Mouse (Mus musculus) brain, adult 2 months (tissue): ENCODE measurements at regions not wholly inside any gene's neighbourhood (a gene's known extent, or its start where the extent isn't known, plus 50 kb on each side); places are given as distances from the start of the nearest gene placed in this dataset.

ENCODE experiments used
- DNase-seq: peaks from one replicate; pipeline ENCODE4 v3.0.0; 2011; ENCODE audit warnings: low read depth, low spot score

- peak; percentile 55 for DNase-seq
Measured at GRCm38 (mm10) chr13:106738011-106738410, 198.7 kb downstream of the Ipo11 start.

DNA sequence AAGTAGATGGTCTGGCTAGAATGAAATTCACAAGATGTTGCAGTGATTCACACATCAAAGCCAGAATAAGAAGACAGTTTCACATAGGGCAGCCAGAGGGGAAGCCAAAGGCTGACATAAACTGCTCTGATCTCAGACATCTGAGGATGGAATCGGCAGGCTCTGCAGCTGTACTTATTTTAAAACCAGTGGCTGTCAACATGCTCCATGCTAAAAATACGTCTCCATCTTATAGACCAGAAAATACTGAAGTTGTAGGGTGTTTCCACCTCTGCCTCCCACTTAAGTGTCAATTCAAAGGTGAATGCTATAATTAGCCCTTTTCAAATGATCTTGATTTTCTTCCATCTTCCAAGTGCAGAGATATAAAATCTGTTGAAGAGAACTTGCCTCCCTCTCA is 202.4 kb downstream of the Ipo11 start:
- peak; percentile 74 for DNase-seq

DNA sequence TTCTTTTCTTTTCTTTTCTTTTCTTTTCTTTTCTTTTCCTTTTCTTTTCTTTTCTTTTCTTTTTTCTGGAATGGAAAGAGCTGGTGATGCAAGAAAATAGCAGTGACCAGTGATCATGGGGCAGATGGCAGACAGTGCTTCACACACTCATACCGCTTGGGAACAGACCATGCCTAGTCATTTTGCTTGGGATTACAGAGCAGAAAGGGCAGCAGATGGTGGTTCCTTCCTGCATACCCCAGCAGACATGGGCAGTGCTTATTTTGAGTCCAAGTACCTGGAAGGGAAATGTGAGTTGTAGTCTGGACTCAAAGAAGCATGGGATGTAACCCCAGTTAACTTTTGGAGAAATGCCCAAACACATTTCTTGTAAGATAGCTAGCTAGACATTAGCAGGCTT is 203.9 kb downstream of the Ipo11 start:
- peak; percentile 27 for DNase-seq

GRCm38 (mm10) chr13:106723315-106723714 is 213.4 kb downstream of the Ipo11 start:
- DNase-seq: peak; percentile 82

GRCm38 (mm10) chr13:106721167-106721566 is 215.6 kb downstream of the Ipo11 start:
- no peak for DNase-seq

DNA sequence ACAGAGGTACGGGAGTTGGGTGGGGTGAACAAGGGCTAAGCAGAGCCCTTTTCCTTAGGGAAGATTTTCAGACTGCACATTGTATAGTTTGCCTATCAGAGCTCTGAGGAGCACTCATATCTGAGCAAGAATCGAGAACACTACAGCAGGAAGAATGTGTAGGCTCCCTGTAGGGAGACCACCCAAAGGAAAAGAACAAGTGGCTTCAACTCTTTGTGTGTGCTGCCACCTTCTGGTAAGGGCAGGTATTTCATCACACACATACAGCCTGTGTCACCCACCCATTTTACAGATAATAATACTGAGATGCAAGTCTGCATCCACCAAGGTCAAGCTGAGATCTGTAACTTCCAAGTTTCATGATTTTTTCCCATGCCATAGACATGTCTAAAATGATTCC is 221.0 kb downstream of the Ipo11 start:
- DNase-seq: no peak

- no peak for DNase-seq
Measured at GRCm38 (mm10) chr13:106715234-106715633, 221.5 kb downstream of the Ipo11 start.

DNA sequence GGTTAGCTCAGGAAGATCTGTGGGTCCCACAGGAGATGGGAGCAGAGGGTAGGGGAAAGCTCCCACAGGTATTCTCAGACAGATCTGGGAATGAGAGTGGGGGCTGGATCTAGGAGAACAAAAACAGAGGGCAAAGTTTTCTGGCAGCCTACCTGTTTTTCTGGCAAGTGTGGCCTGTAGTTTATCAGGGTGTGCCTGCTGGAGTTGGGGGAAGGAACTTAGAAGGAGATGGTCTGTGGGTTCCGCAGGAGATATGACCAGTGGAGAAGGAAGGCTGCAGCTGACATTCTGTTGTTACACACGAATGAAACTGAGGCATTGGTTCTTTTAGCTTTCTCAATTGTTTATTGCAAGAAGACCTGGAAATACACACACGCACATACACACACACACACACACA is 226.2 kb downstream of the Ipo11 start:
- no peak for DNase-seq

- DNase-seq: no peak
Measured at GRCm38 (mm10) chr13:106700376-106700775, 236.4 kb downstream of the Ipo11 start.

- DNase-seq: peak; percentile 38
Measured at GRCm38 (mm10) chr13:106699957-106700356, 236.8 kb downstream of the Ipo11 start.

- no peak for DNase-seq
Measured at GRCm38 (mm10) chr13:106691787-106692571, 244.8 kb downstream of the Ipo11 start.

DNA sequence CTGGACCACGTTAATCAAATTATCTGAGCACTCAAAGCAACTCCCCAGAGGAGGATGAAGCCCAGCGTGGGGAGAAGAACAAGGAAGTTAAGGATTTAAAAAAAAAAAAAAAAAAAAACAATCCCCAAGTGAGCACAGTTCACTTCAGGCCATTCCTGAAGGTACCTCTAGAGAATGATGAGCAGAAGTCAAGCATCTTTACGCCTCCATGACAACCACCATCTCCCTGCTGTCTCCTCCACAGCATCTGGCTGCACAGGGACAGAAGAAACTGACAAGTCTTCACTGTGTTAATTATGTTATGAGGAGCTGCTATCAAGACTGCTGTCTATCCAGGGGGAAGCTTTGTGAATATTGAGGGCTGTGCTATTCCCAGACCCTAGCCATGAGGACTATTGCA is 246.6 kb downstream of the Ipo11 start:
- DNase-seq: peak; percentile 61

GRCm38 (mm10) chr13:106689618-106690017 is 247.1 kb downstream of the Ipo11 start:
- peak; percentile 6 for DNase-seq

DNA sequence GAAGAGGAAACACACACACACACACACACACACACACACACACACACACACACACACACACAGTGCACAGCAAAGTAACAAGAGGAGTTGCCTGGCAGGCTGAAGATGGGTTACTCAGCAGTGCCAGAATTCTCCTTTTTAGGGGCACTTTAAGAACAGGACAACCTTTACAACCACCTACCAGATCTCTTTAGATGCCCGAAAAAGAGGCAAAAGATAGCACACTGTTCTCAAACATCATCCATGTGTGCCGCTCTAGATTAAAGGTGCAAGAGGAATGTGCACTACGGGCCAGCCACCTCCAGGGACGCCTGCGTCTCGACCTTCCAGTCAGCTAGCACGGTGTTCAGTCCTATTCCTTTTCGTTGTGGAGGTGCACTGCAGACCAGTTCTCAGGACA is 247.7 kb downstream of the Ipo11 start:
- DNase-seq: peak; percentile 53

GRCm38 (mm10) chr13:106669665-106670064 is 267.1 kb downstream of the Ipo11 start:
- no peak for DNase-seq

GRCm38 (mm10) chr13:106662195-106662594 is 274.6 kb downstream of the Ipo11 start:
- no peak for DNase-seq

GRCm38 (mm10) chr13:106649363-106649762 is 287.4 kb downstream of the Ipo11 start:
- no peak for DNase-seq

GRCm38 (mm10) chr13:106643302-106643975 is 293.3 kb downstream of the Ipo11 start:
- DNase-seq: peak; percentile 12

DNA sequence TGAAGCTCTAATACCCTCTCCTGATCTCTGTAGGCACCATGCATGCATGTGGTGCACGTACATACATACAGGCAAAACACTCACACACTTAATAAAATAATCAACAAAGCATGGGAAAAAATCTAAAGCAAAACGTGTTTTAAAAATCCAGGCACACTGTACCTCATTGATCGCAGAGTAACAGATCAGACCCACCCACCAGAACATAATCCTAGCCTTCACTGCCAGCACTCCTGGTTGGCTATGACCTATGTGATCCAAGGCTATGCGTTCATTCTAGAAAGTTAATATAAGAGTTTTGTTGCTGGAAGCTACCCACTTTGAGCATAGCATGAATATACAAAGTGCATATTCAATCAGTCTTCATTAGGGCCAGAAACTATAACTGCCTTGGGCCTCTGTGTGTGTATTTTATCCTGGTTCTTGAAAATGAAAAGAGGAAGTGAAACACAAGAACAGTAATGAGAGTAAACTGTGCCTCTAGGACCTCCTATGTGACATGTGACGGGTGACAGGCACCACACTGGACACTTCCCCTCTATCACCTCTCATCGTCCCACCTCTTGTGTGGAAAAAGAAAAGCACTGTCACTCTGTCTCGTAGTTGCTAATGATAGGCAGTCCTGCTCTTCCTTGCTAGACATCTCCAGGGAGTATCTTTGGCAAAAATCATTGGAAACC is 297.9 kb downstream of the Ipo11 start:
- DNase-seq: no peak

GRCm38 (mm10) chr13:106591729-106592128 is 345.0 kb downstream of the Ipo11 start:
- no peak for DNase-seq

GRCm38 (mm10) chr13:106567658-106568359 is 368.9 kb downstream of the Ipo11 start:
- DNase-seq: no peak

DNA sequence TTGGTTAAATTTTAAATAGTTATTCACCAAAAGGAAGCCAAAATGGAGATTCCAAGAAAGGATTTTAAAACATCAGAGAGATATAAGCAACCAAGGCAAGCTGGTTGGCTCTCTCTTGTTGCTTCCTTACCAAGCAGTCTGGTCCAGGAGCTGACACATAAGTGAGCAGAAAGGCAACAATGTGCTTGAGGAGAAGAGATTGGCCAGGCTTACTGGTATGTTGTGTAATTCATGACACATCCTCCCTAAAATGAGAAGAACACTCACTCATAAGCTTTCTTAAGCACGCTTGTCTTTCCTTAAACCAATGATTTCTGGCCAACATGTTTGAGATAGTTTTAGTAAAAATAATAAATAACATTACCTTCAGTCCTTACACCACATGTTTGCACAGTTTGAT is 374.2 kb downstream of the Ipo11 start:
- peak; percentile 36 for DNase-seq
